Mouse (Mus musculus) liver, embryonic 16.5 days (tissue): Measurements from ENCODE around the gene Snx1. TPM values are rescaled to one million over a fixed set of nuclear protein-coding genes. Genes with fewer than 3 reads are reported as not detected.

Experiments
- ATAC-seq: fragments of 200-750 bp; cut with Nextera tagmentation; 2 replicates; pipeline ENCODE4 v1.8.0; 2017; ENCODE audit warnings: low read depth, mild to moderate bottlenecking, moderate number of reproducible peaks, moderate library complexity
- H3K27ac ChIP-seq: fragments of 300-500 bp; sonication (generic); 2 replicates; pipeline ENCODE4 v1.5.1; 2014; ENCODE audit warnings: mild to moderate bottlenecking, low read length
- H3K27me3 ChIP-seq: fragments of 300-500 bp; sonication (generic); 2 replicates; pipeline ENCODE4 v1.6.1; 2014; ENCODE audit warnings: low read depth, low read length, mixed read lengths; ENCODE audit not compliant: control insufficient read depth, insufficient read depth
- H3K36me3 ChIP-seq: fragments of 300-500 bp; sonication (generic); 2 replicates; pipeline ENCODE4 v1.6.1; 2014; ENCODE audit warnings: mild to moderate bottlenecking; ENCODE audit not compliant: control insufficient read depth, insufficient read depth
- H3K4me1 ChIP-seq: fragments of 300-500 bp; sonication (generic); 2 replicates; pipeline ENCODE4 v1.6.1; 2014; ENCODE audit warnings: low read depth, low read length, mixed read lengths; ENCODE audit not compliant: control insufficient read depth
- H3K4me2 ChIP-seq: fragments of 300-500 bp; sonication (generic); 2 replicates; pipeline ENCODE4 v1.6.1; 2014; ENCODE audit warnings: low read depth, low read length, mixed read lengths
- H3K4me3 ChIP-seq: fragments of 300-500 bp; sonication (generic); 2 replicates; pipeline ENCODE4 v1.5.1; 2014; ENCODE audit warnings: low read depth, mild to moderate bottlenecking, low read length
- H3K9ac ChIP-seq: fragments of 300-500 bp; sonication (generic); 2 replicates; pipeline ENCODE4 v1.6.1; 2014; ENCODE audit warnings: low read depth, low read length
- H3K9me3 ChIP-seq: fragments of 300-500 bp; sonication (generic); replicated peaks from 2 replicates; pipeline ENCODE4 v1.6.1; 2016; ENCODE audit warnings: low read length; ENCODE audit not compliant: control insufficient read depth
- WGBS: fragments of 180-500 bp; shearing (Covaris S2); extraction: QIAGEN DNeasy Blood & Tissue Kit; methylation state at CpG from one replicate; pipeline ENCODE4 v1.1.7; 2014; ENCODE audit not compliant: insufficient replicate concordance; 5-methylcytosine and 5-hydroxymethylcytosine counted together
- polyA plus RNA-seq: library from polyadenylated mRNA; unstranded; fragments of >200 nt; fragmentation: Nextera tagmentation; extraction: Ambion mirVana; gene quantifications from 2 replicates; pipeline ENCODE4 v1.2.1, GENCODE M21; 2015

Gene Snx1
- polyA plus RNA-seq, 1 experiment from 2014 or later, result 59.6 TPM

- H3K4me2 ChIP-seq, result peak overlapping the region; percentile 91
- peak overlapping the region; percentile 91 for H3K9ac ChIP-seq
- peak overlapping the region; percentile 86 for H3K4me3 ChIP-seq
- peak overlapping the region; percentile 79 for H3K27ac ChIP-seq
- peaks cover 23% of the 10 kb centered on the region for H3K4me1 ChIP-seq
- 1% methylated on average over 30 of the region's 30 CpGs for WGBS
- peaks cover 13% of the 10 kb centered on the region for H3K27me3 ChIP-seq
- no peaks in the 10 kb centered on the region for H3K9me3 ChIP-seq
- ATAC-seq, result peak; percentile 41
- peaks cover 33% of the 10 kb centered on the region for H3K36me3 ChIP-seq
These were observed 57.4 kb downstream of the Snx1 start for GRCm38 (mm10) chr9:66068971-66069391.

GRCm38 (mm10) chr9:66068056-66068455 is 58.3 kb downstream of the Snx1 start:
- Histone ChIP-seq H3K9ac (peak overlapping the region; percentile 91), H3K4me3 (peak overlapping the region; percentile 86), H3K4me2 (peak overlapping the region; percentile 91), H3K27me3 (peaks cover 12% of the 10 kb centered on the region), H3K27ac (peak overlapping the region; percentile 79), H3K4me1 (peaks cover 23% of the 10 kb centered on the region), H3K9me3 (no peaks in the 10 kb centered on the region), H3K36me3 (peaks cover 42% of the 10 kb centered on the region)
- 61% methylated on average over 4 of the region's 4 CpGs for WGBS
- no peak for ATAC-seq

DNA sequence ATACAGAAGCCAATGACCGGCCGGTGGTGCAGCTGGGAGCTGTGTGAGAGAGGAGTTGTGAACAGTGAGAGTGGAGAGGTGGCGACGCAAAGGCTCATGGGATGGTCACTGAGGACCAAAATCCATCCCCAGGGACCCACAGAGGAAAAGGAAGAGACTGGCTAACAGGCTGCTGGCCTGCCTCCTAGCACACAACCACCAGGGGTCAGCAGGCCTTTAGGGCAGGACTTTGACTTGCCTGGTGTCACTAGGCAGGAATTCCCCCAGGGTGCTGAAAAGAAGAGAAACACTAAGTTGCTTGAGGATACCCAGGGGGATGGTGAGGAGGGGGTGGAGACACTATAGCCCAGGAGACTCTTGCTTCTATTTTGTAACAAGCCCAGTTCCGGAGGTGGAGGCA is 58.8 kb downstream of the Snx1 start:
- no peak for ATAC-seq
- Histone ChIP-seq H3K4me3 (peak overlapping the region; percentile 86), H3K27ac (no peak overlapping the region), H3K36me3 (peaks cover 47% of the 10 kb centered on the region), H3K9me3 (no peaks in the 10 kb centered on the region), H3K4me1 (peaks cover 25% of the 10 kb centered on the region), H3K4me2 (peak overlapping the region; percentile 91), H3K27me3 (peaks cover 10% of the 10 kb centered on the region), H3K9ac (peak overlapping the region; percentile 91)
- WGBS, result 47% methylated on average over 5 of the region's 5 CpGs

DNA sequence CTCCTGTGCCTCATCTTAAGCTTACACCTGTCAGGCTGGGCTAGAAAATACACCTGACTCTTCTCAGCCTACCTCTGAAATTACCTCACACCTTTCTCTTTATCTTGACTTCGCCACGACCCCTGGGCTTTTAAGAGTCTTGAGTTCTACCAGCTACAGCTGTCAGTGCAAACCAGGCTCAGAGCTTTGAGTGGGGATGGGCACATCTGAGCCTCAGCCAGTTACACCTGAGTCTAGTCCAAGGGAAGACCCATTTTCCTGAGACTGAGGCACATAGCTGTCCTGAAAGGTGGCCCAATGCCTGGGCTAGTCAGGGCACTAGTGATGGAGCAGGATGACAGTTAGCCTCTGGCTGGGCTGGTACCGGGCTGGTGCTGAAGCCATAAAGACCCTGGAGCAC is 59.6 kb downstream of the Snx1 start:
- no peak overlapping the region for H3K27ac ChIP-seq
- ATAC-seq, result no peak
- H3K27me3 ChIP-seq, result peaks cover 10% of the 10 kb centered on the region
- 93% methylated on average over 3 of the region's 3 CpGs for WGBS
- no peaks in the 10 kb centered on the region for H3K9me3 ChIP-seq
- H3K4me2 ChIP-seq, result no peak overlapping the region
- H3K36me3 ChIP-seq, result peaks cover 51% of the 10 kb centered on the region
- H3K4me1 ChIP-seq, result peaks cover 27% of the 10 kb centered on the region
- no peak overlapping the region for H3K4me3 ChIP-seq
- H3K9ac ChIP-seq, result no peak overlapping the region

DNA sequence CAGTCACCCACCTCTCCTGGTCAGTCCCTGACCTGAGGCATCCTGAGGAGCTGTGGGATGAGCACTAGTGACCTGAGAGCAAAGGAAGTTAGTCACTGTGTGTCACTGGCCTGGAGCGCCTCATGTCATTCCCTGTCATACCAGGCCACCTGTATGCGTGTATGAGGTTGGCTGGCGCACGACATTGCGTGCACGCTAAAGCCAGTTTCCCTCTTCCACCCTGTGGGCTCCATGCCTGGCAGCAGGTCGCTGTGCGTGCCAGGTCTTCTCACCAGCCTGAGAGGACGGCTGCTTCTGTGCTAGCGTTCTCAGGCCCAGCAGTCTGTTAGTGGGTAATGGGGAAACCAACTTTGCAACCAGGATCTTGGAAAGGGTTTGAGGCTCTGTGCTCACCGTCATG is 62.1 kb downstream of the Snx1 start:
- WGBS, result 93% methylated on average over 11 of the region's 11 CpGs
- Histone ChIP-seq H3K4me3 (no peak overlapping the region), H3K9ac (no peak overlapping the region), H3K4me2 (no peak overlapping the region), H3K36me3 (peaks cover 51% of the 10 kb centered on the region), H3K27me3 (peaks cover 9% of the 10 kb centered on the region), H3K9me3 (no peaks in the 10 kb centered on the region), H3K4me1 (peaks cover 24% of the 10 kb centered on the region), H3K27ac (no peak overlapping the region)
- no peak for ATAC-seq

DNA sequence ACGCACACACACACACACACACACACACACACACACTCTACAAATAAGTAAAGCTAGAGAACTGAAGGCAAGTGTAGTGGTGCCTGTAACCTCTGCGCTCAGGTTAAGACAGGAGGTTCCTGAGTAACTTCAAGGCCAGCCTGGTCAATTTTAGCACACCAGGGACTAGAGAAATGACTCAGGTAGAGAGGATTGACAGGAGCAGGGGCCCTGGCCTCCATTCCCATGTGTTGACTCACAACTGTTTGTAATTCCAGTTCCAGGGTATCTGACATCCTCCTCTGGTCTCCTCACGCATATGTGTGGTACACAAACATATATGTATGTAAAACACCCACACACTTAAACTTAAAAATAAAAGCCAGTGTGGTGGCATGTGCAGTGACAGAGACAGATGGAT is 62.9 kb downstream of the Snx1 start:
- WGBS, result 83% methylated on average over 3 of the region's 3 CpGs
- peaks cover 1% of the 10 kb centered on the region for H3K27me3 ChIP-seq
- no peak overlapping the region for H3K27ac ChIP-seq
- ATAC-seq, result no peak
- H3K9ac ChIP-seq, result no peak overlapping the region
- H3K4me1 ChIP-seq, result peaks cover 27% of the 10 kb centered on the region
- H3K36me3 ChIP-seq, result peaks cover 51% of the 10 kb centered on the region
- no peak overlapping the region for H3K4me3 ChIP-seq
- H3K9me3 ChIP-seq, result no peaks in the 10 kb centered on the region
- no peak overlapping the region for H3K4me2 ChIP-seq

GRCm38 (mm10) chr9:66061656-66062055 is 64.7 kb downstream of the Snx1 start:
- H3K36me3 ChIP-seq, result peaks cover 42% of the 10 kb centered on the region
- no peak for ATAC-seq
- peak overlapping the region; percentile 75 for H3K4me2 ChIP-seq
- peaks cover 19% of the 10 kb centered on the region for H3K4me1 ChIP-seq
- peak overlapping the region; percentile 93 for H3K4me3 ChIP-seq
- WGBS, result 80% methylated on average over 3 of the region's 3 CpGs
- H3K9ac ChIP-seq, result peak overlapping the region; percentile 95
- no peaks in the 10 kb centered on the region for H3K27me3 ChIP-seq
- H3K9me3 ChIP-seq, result no peaks in the 10 kb centered on the region
- peak overlapping the region; percentile 88; the same call in 1 of the 2 replicates for H3K27ac ChIP-seq

DNA sequence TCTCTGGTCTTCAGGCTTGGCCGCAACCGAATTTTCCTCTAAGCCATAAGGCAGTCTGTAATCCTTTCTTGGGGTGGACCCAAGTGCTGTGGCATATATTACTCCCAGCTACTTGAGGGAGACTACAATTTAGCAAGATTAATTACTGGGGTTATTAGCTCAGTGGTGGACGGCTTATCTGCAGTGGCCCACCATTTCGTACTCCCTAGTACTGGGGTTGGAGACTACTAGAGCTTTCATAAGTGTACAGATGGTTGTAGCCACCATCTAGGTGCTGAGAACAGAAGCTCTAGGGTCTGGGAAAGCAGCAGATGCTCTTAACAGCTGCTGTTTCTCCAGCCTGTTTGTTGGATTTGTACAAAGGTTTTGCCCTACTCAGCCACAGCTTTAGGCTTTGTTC is 65.4 kb downstream of the Snx1 start:
- Histone ChIP-seq H3K9ac (peak overlapping the region; percentile 95), H3K4me3 (peak overlapping the region; percentile 93), H3K36me3 (peaks cover 35% of the 10 kb centered on the region), H3K9me3 (no peaks in the 10 kb centered on the region), H3K27ac (peak overlapping the region; percentile 88), H3K27me3 (no peaks in the 10 kb centered on the region), H3K4me2 (peak overlapping the region; percentile 75), H3K4me1 (peaks cover 19% of the 10 kb centered on the region)
- 19% methylated on average over 4 of the region's 4 CpGs for WGBS
- no peak for ATAC-seq

GRCm38 (mm10) chr9:66060308-66060647 is 66.1 kb downstream of the Snx1 start:
- ATAC-seq, result peak; percentile 25
- Histone ChIP-seq H3K36me3 (peaks cover 28% of the 10 kb centered on the region), H3K4me1 (peaks cover 19% of the 10 kb centered on the region), H3K9ac (peak overlapping the region; percentile 95), H3K4me3 (peak overlapping the region; percentile 93), H3K9me3 (no peaks in the 10 kb centered on the region), H3K27me3 (no peaks in the 10 kb centered on the region), H3K27ac (peak overlapping the region; percentile 88), H3K4me2 (peak overlapping the region; percentile 75)
- WGBS, result 0% methylated on average over 20 of the region's 20 CpGs
